Mouse (Mus musculus): Measurements from ENCODE around the gene Steap2. TPM values are rescaled to one million over a fixed set of nuclear protein-coding genes. Genes with fewer than 3 reads are reported as not detected.

Gene Steap2
- polyA plus RNA-seq (2014; fragmentation: Illumina TruSeq; extraction: RNeasy Lipid Tissue Mini Kit (QIAGEN cat#74804); ENCODE audit: low read depth, low replicate concordance), result 33.8 TPM

GRCm38 (mm10) chr5:5693956-5694653 is at the start of gene Steap2:
TSS of gene Steap2 (minus strand) at chr5:5694578.

GRCm38 (mm10) chr5:5663655-5664370 is 30.6 kb downstream of the Steap2 start, which contains the start of gene Cfap69:
TSS of gene Cfap69 (minus strand) at chr5:5664239.

Other genes with a start within 250 kb of the Steap2 start
- not detected for gene 1700015F17Rik, start 215.4 kb downstream of the Steap2 start, polyA plus RNA-seq (2014; fragmentation: Illumina TruSeq; extraction: RNeasy Lipid Tissue Mini Kit (QIAGEN cat#74804); ENCODE audit: low read depth, low replicate concordance)
- gene Cldn12, start 179.6 kb downstream of the Steap2 start, polyA plus RNA-seq (2014; fragmentation: Illumina TruSeq; extraction: RNeasy Lipid Tissue Mini Kit (QIAGEN cat#74804); ENCODE audit: low read depth, low replicate concordance), result 161 TPM
- 46.4 TPM for gene Gtpbp10, start 135.0 kb downstream of the Steap2 start, polyA plus RNA-seq (2014; fragmentation: Illumina TruSeq; extraction: RNeasy Lipid Tissue Mini Kit (QIAGEN cat#74804); ENCODE audit: low read depth, low replicate concordance)
- 0.82 TPM for gene Gm8773, start 120.8 kb downstream of the Steap2 start, polyA plus RNA-seq (2014; fragmentation: Illumina TruSeq; extraction: RNeasy Lipid Tissue Mini Kit (QIAGEN cat#74804); ENCODE audit: low read depth, low replicate concordance)
- 6.4 TPM for gene Cfap69, start 30.3 kb downstream of the Steap2 start, polyA plus RNA-seq (2014; fragmentation: Illumina TruSeq; extraction: RNeasy Lipid Tissue Mini Kit (QIAGEN cat#74804); ENCODE audit: low read depth, low replicate concordance)
- gene Steap1, start 54.7 kb upstream of the Steap2 start, polyA plus RNA-seq (2014; fragmentation: Illumina TruSeq; extraction: RNeasy Lipid Tissue Mini Kit (QIAGEN cat#74804); ENCODE audit: low read depth, low replicate concordance), result 9.1 TPM

All from sigmoid colon, adult 10 weeks (tissue).